Mouse (Mus musculus): ENCODE data around the gene Iqck.
A peak's percentile ranks its signal among the peaks of the same experiment; 100 is the strongest.

- TF ChIP-seq CTCF (IDR thresholded peaks at IDR 0.05) (no peak), POLR2A (IDR thresholded peaks at IDR 0.05; ENCODE audit: insufficient read depth, low read depth, low read length) (peak; percentile 80)
Measured at GRCm38 (mm10) chr7:118855171-118855876, at the start of gene Iqck.

Data from heart, adult 2 months (tissue).